ENCODE assay signal across 24 mouse cellular contexts in genomic region chr5:123858798-123859197, GRCm38 (mm10). TPM values are rescaled to one million over a fixed set of nuclear protein-coding genes. Genes with fewer than 3 reads are reported as not detected.
"Had no signal": no experiment of that assay in that cellular context is flagged by ENCODE, and none has a peak within 500 bp of the region (broad histone marks: within the 10 kb centered on the region; RNA-seq: fewer than 3 reads in every experiment).

No protein-coding gene starts in this region.

- H3K4me3 ChIP-seq: kidney, embryonic 15.5 days; layer of hippocampus, adult 2 months; limb, embryonic 10.5 days; limb, embryonic 13.5 days; liver, embryonic 12.5 days; liver, embryonic 15.5 days; lung, embryonic 15.5 days; megakaryocyte, embryonic 14.5 days; midbrain, embryonic 10.5 days; midbrain, embryonic 15.5 days; neural tube, embryonic 13.5 days; stomach, embryonic 15.5 days had no signal

- DNase-seq: kidney, adult 8-10 months; kidney, postnatal 14 days; layer of hippocampus, adult 9-11 months; liver; lung, adult 18-20 months; lung, postnatal 10 days; lung, postnatal 4 days; retina, postnatal 1 day; right cerebral cortex, postnatal 25 days; spleen, adult 18-20 months; thymus, postnatal 36 days had no signal

- H3K27me3 ChIP-seq: kidney, embryonic 15.5 days; limb, embryonic 13.5 days; liver, embryonic 12.5 days; lung, embryonic 15.5 days; midbrain, embryonic 15.5 days; neural tube, embryonic 13.5 days; stomach, embryonic 15.5 days had no signal

- H3K27ac ChIP-seq: kidney, embryonic 15.5 days; layer of hippocampus, adult 2 months; limb, embryonic 10.5 days; limb, embryonic 13.5 days; liver, embryonic 12.5 days; liver, embryonic 15.5 days; lung, embryonic 15.5 days; midbrain, embryonic 10.5 days; midbrain, embryonic 15.5 days; neural tube, embryonic 13.5 days; stomach, embryonic 15.5 days had no signal

- H3K36me3 ChIP-seq: kidney, embryonic 15.5 days; limb, embryonic 10.5 days; limb, embryonic 13.5 days; liver, embryonic 12.5 days; liver, embryonic 15.5 days; lung, embryonic 15.5 days; midbrain, embryonic 10.5 days; midbrain, embryonic 15.5 days; neural tube, embryonic 13.5 days; stomach, embryonic 15.5 days had no signal

- H3K9ac ChIP-seq: kidney, embryonic 15.5 days; limb, embryonic 13.5 days; liver, embryonic 12.5 days; liver, embryonic 15.5 days; lung, embryonic 15.5 days; midbrain, embryonic 15.5 days; neural tube, embryonic 13.5 days; stomach, embryonic 15.5 days had no signal

- H3K4me2 ChIP-seq: kidney, embryonic 15.5 days; limb, embryonic 13.5 days; liver, embryonic 12.5 days; liver, embryonic 15.5 days; lung, embryonic 15.5 days; midbrain, embryonic 15.5 days; neural tube, embryonic 13.5 days; stomach, embryonic 15.5 days had no signal

- H3K9me3 ChIP-seq: kidney, embryonic 15.5 days; limb, embryonic 10.5 days; limb, embryonic 13.5 days; liver, embryonic 15.5 days; lung, embryonic 15.5 days; midbrain, embryonic 15.5 days; neural tube, embryonic 13.5 days; stomach, embryonic 15.5 days had no signal

- ATAC-seq: intestine, postnatal 0 days; liver, embryonic 12.5 days; midbrain, embryonic 15.5 days had no signal

- H3K4me1 ChIP-seq: lung, embryonic 15.5 days; midbrain, embryonic 15.5 days; neural tube, embryonic 13.5 days had no signal

RNA-seq across cellular contexts. Expression of gene Hcar2, which starts 6.5 kb away (rescaled TPM):
- polyA plus RNA-seq: limb, embryonic 10.5 days; midbrain, embryonic 10.5 days; midbrain, embryonic 15.5 days; neural tube, embryonic 13.5 days had no signal

RNA-seq across cellular contexts. Expression of gene Hcar1, which starts 21.0 kb away (rescaled TPM):
- polyA plus RNA-seq: limb, embryonic 10.5 days; midbrain, embryonic 10.5 days had no signal
